In the genomic region with DNA sequence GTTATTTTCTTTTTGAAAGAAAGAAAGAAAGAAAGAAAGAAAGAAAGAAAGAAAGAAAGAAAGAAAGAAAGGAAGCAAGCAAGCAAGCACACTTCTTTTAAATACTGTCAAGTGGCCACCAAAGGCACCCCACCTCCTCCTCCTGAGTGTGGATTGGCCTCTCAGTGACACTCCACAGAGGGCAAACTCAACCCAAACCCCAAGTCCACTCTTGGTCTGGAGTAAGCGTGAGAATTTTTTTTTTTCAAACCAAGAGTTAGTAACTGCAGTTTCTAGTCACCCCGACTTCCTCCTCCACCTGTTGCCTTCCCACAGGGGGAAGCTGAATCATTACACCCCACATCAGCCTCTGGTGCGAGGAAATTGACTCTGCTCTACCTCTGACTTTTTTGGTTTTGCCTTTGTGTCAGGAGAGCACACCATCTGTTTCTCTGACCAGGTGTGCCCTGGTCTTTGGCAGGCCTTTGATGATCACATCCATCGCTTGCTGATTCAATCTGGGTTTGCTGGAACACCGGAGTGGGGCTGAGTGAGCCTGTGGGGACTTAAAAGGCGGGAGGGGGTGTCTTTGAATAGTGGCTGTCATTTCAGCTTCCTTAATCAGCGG, we compare ENCODE assay signal across 10 mouse cellular contexts.
DNase-seq lines count a peak whose midpoint lies in the region; ATAC-seq and TF ChIP-seq lines count a peak whose summit lies in the region.
"Had no signal": no experiment of that assay in that cellular context is flagged by ENCODE, and none has a peak within 500 bp of the region (broad histone marks: within the 10 kb centered on the region; RNA-seq: fewer than 3 reads in every experiment).

No protein-coding gene starts in this region.

- no peak overlapping the region for H3K9ac ChIP-seq in forebrain, embryonic 15.5 days (replicated peaks)
- no peak overlapping the region for H3K9ac ChIP-seq in forebrain, embryonic 14.5 days (ENCODE audit: low read length)
- no peak overlapping the region for H3K9ac ChIP-seq in lung, embryonic 14.5 days
- no peak overlapping the region for H3K9ac ChIP-seq in limb, embryonic 11.5 days (ENCODE audit: low read length)
- H3K9ac ChIP-seq in heart, adult 2 months (ENCODE audit: low read depth, low read length) = no peak overlapping the region
- H3K9ac ChIP-seq: limb, embryonic 13.5 days had no signal

- no peak for TF ChIP-seq EP300 in heart, adult 2 months (IDR thresholded peaks at IDR 0.05; ENCODE audit: insufficient read depth, low read depth, low read length)

- H3K27me3 ChIP-seq in forebrain, embryonic 15.5 days = no peaks in the 10 kb centered on the region
- no peaks in the 10 kb centered on the region for H3K27me3 ChIP-seq in forebrain, embryonic 14.5 days (replicated peaks; ENCODE audit: control insufficient read depth, insufficient read depth, low read length)
- no peaks in the 10 kb centered on the region for H3K27me3 ChIP-seq in lung, embryonic 14.5 days (ENCODE audit: insufficient read depth, low read length)
- H3K27me3 ChIP-seq in limb, embryonic 11.5 days (ENCODE audit: control insufficient read depth, insufficient read depth, low read length) = no peaks in the 10 kb centered on the region
- H3K27me3 ChIP-seq in heart, adult 2 months (ENCODE audit: control insufficient read depth, insufficient read depth, low read length) = no peaks in the 10 kb centered on the region
- H3K27me3 ChIP-seq: limb, embryonic 13.5 days had no signal

- DNase-seq in forebrain, embryonic 14.5 days (ENCODE audit: low spot score) = no peak
- DNase-seq in lung, embryonic 14.5 days = no peak
- DNase-seq in lung, postnatal 4 days = no peak
- DNase-seq in limb, embryonic 11.5 days (ENCODE audit: low spot score) = no peak
- peak; percentile 39 for DNase-seq in thymus, postnatal 0 days (ENCODE audit: low spot score)
- no peak for DNase-seq in adrenal gland, adult 2 months
- no peak for DNase-seq in heart, adult 2 months

- intact Hi-C loops in heart, adult 2 months (cut with DNase I) = no loop called here

- H3K27ac ChIP-seq in forebrain, embryonic 15.5 days (replicated peaks) = no peak overlapping the region
- no peak overlapping the region for H3K27ac ChIP-seq in forebrain, embryonic 14.5 days (ENCODE audit: low read depth, low read length)
- H3K27ac ChIP-seq in lung, embryonic 14.5 days (ENCODE audit: low read depth) = peak overlapping the region; percentile 64
- no peak overlapping the region for H3K27ac ChIP-seq in limb, embryonic 11.5 days (replicated peaks; ENCODE audit: low read depth, low read length)
- H3K27ac ChIP-seq in heart, adult 2 months = no peak overlapping the region
- H3K27ac ChIP-seq: limb, embryonic 13.5 days had no signal

- peaks cover 42% of the 10 kb centered on the region for H3K4me1 ChIP-seq in forebrain, embryonic 15.5 days
- peaks cover 16% of the 10 kb centered on the region for H3K4me1 ChIP-seq in forebrain, embryonic 14.5 days (ENCODE audit: control insufficient read depth, insufficient read depth, low read length)
- H3K4me1 ChIP-seq in lung, embryonic 14.5 days (ENCODE audit: insufficient read depth) = peaks cover 15% of the 10 kb centered on the region; the same call in 1 of the 2 replicates
- H3K4me1 ChIP-seq in limb, embryonic 11.5 days (ENCODE audit: control insufficient read depth, insufficient read depth, low read length) = peaks cover 15% of the 10 kb centered on the region
- peaks cover 6% of the 10 kb centered on the region; the same call in 1 of the 2 replicates for H3K4me1 ChIP-seq in heart, adult 2 months (ENCODE audit: control insufficient read depth, insufficient read depth, low read length)

- no peaks in the 10 kb centered on the region for H3K36me3 ChIP-seq in forebrain, embryonic 15.5 days
- H3K36me3 ChIP-seq in forebrain, embryonic 14.5 days (ENCODE audit: control insufficient read depth, insufficient read depth, low read length) = no peaks in the 10 kb centered on the region; the same call in 1 of the 2 replicates
- no peaks in the 10 kb centered on the region for H3K36me3 ChIP-seq in lung, embryonic 14.5 days (ENCODE audit: insufficient read depth)
- no peaks in the 10 kb centered on the region for H3K36me3 ChIP-seq in limb, embryonic 11.5 days (ENCODE audit: control insufficient read depth, insufficient read depth, low read length)
- no peaks in the 10 kb centered on the region for H3K36me3 ChIP-seq in heart, adult 2 months (ENCODE audit: control insufficient read depth, insufficient read depth, low read length)

- no peaks in the 10 kb centered on the region for H3K79me2 ChIP-seq in heart, adult 2 months (replicated peaks; ENCODE audit: control insufficient read depth, insufficient read depth, low read length)

- no peaks in the 10 kb centered on the region for H3K9me3 ChIP-seq in forebrain, embryonic 15.5 days
- no peaks in the 10 kb centered on the region for H3K9me3 ChIP-seq in forebrain, embryonic 14.5 days (replicated peaks; ENCODE audit: control insufficient read depth, low read length)
- no peaks in the 10 kb centered on the region for H3K9me3 ChIP-seq in lung, embryonic 14.5 days (ENCODE audit: low read depth, low read length)
- H3K9me3 ChIP-seq in limb, embryonic 11.5 days (ENCODE audit: control insufficient read depth, low read length) = no peaks in the 10 kb centered on the region
- H3K9me3 ChIP-seq: limb, embryonic 13.5 days had no signal

- H3K4me3 ChIP-seq in forebrain, embryonic 15.5 days = no peak overlapping the region
- H3K4me3 ChIP-seq in forebrain, embryonic 14.5 days (ENCODE audit: low read depth, low read length) = no peak overlapping the region
- no peak overlapping the region for H3K4me3 ChIP-seq in lung, embryonic 14.5 days (ENCODE audit: low read depth, low read length)
- H3K4me3 ChIP-seq in limb, embryonic 11.5 days (ENCODE audit: low read depth, low read length) = no peak overlapping the region
- H3K4me3 ChIP-seq in heart, adult 2 months = no peak overlapping the region
- H3K4me3 ChIP-seq: limb, embryonic 13.5 days had no signal

- ATAC-seq in forebrain, embryonic 15.5 days (replicated peaks) = no peak
- ATAC-seq in forebrain, embryonic 14.5 days = no peak
- ATAC-seq in lung, embryonic 14.5 days (ENCODE audit: insufficient read depth) = no peak
- ATAC-seq in limb, embryonic 11.5 days (ENCODE audit: insufficient number of reproducible peaks, low FRiP score, low TSS enrichment, low read depth) = 0 out of 2 replicates have a peak, but pooled peaks have one; percentile 67
- ATAC-seq: hindbrain, embryonic 16.5 days had no signal

- no peak for TF ChIP-seq POLR2A in heart, adult 2 months (IDR thresholded peaks at IDR 0.05; ENCODE audit: insufficient read depth, low read depth, low read length)

- TF ChIP-seq CTCF in lung, embryonic 14.5 days (IDR thresholded peaks at IDR 0.05; ENCODE audit: low read depth) = no peak
- no peak for TF ChIP-seq CTCF in heart, adult 2 months (IDR thresholded peaks at IDR 0.05)

- 72% methylated on average over 7 of the region's 7 CpGs for WGBS in forebrain, embryonic 15.5 days
- WGBS in forebrain, embryonic 14.5 days = 73% methylated on average over 7 of the region's 7 CpGs
- WGBS in lung, embryonic 14.5 days = 48% methylated on average over 7 of the region's 7 CpGs
- 43% methylated on average over 7 of the region's 7 CpGs for WGBS in limb, embryonic 11.5 days
- 80% methylated on average over 7 of the region's 7 CpGs for WGBS in heart, adult 2 months

- 0 out of 2 replicates have a peak overlapping the region, but pooled peaks have one; percentile 13 for H3K4me2 ChIP-seq in forebrain, embryonic 15.5 days (replicated peaks)
- H3K4me2 ChIP-seq in forebrain, embryonic 14.5 days (ENCODE audit: low read length) = no peak overlapping the region
- peak overlapping the region; percentile 1; the same call in 1 of the 2 replicates for H3K4me2 ChIP-seq in lung, embryonic 14.5 days
- no peak overlapping the region for H3K4me2 ChIP-seq in limb, embryonic 11.5 days (ENCODE audit: low read depth, severe bottlenecking)
- H3K4me2 ChIP-seq: limb, embryonic 13.5 days had no signal

Comparison
In these comparisons a context has a peak if more than half of its experiments do, and no peak if none do; other contexts are left out.
1. H3K4me2 ChIP-seq: peak in forebrain, embryonic 15.5 days (single experiment) and lung, embryonic 14.5 days (single experiment); none in forebrain, embryonic 14.5 days (single experiment) and limb, embryonic 11.5 days (single experiment).